Mouse (Mus musculus): ENCODE results near the gene Olfr1265. TPM values are rescaled to one million over a fixed set of nuclear protein-coding genes. Genes with fewer than 3 reads are reported as not detected.

Gene Olfr1265
- not detected in 2 replicates for polyA plus RNA-seq (2016; fragmentation: Nextera tagmentation; extraction: Ambion mirVana)

GRCm38 (mm10) chr2:90035037-90035436, at the start of gene Olfr1265:
Olfr1265 (plus strand) TSS chr2:90035337.
- no peaks in the 10 kb centered on the region for H3K36me3 ChIP-seq
- H3K27ac ChIP-seq, result no peak within 1 kb of the TSS
- H3K4me2 ChIP-seq, result no peak within 1 kb of the TSS
- ATAC-seq (ENCODE audit: insufficient number of reproducible peaks, insufficient read depth, low FRiP score, low TSS enrichment, low read depth), result no peak
- no peaks in the 10 kb centered on the region for H3K9me3 ChIP-seq
- H3K4me3 ChIP-seq (replicated peaks), result no peak within 1 kb of the TSS
- no peaks in the 10 kb centered on the region for H3K27me3 ChIP-seq
- H3K4me1 ChIP-seq (replicated peaks), result no peaks in the 10 kb centered on the region
- no peak within 1 kb of the TSS for H3K9ac ChIP-seq (replicated peaks)

- Histone ChIP-seq H3K4me2 (no peak within 1 kb of the TSS), H3K4me3 (replicated peaks) (no peak within 1 kb of the TSS), H3K9me3 (no peaks in the 10 kb centered on the region), H3K27me3 (no peaks in the 10 kb centered on the region), H3K9ac (replicated peaks) (no peak within 1 kb of the TSS), H3K36me3 (no peaks in the 10 kb centered on the region), H3K4me1 (replicated peaks) (no peaks in the 10 kb centered on the region), H3K27ac (no peak within 1 kb of the TSS)
- no peak for ATAC-seq (ENCODE audit: insufficient number of reproducible peaks, insufficient read depth, low FRiP score, low TSS enrichment, low read depth)
These were observed 44.2 kb upstream of the Olfr1265 start, which contains the start of gene Olfr1261 for GRCm38 (mm10) chr2:89990921-89991320. Olfr1261 (plus strand) TSS chr2:89991221.

GRCm38 (mm10) chr2:89999845-90000244, 35.3 kb upstream of the Olfr1265 start, which contains the start of gene Olfr1262:
Olfr1262 (plus strand) TSS chr2:90000145.
- Histone ChIP-seq H3K27me3 (no peaks in the 10 kb centered on the region), H3K9ac (replicated peaks) (no peak within 1 kb of the TSS), H3K9me3 (no peaks in the 10 kb centered on the region), H3K4me1 (replicated peaks) (no peaks in the 10 kb centered on the region), H3K4me3 (replicated peaks) (no peak within 1 kb of the TSS), H3K4me2 (no peak within 1 kb of the TSS), H3K27ac (no peak within 1 kb of the TSS), H3K36me3 (no peaks in the 10 kb centered on the region)
- no peak for ATAC-seq (ENCODE audit: insufficient number of reproducible peaks, insufficient read depth, low FRiP score, low TSS enrichment, low read depth)

- Histone ChIP-seq H3K27me3 (no peaks in the 10 kb centered on the region), H3K9me3 (no peaks in the 10 kb centered on the region), H3K27ac (no peak within 1 kb of the TSS), H3K4me1 (replicated peaks) (no peaks in the 10 kb centered on the region), H3K36me3 (no peaks in the 10 kb centered on the region), H3K4me2 (no peak within 1 kb of the TSS), H3K9ac (replicated peaks) (no peak within 1 kb of the TSS), H3K4me3 (replicated peaks) (no peak within 1 kb of the TSS)
- no peak for ATAC-seq (ENCODE audit: insufficient number of reproducible peaks, insufficient read depth, low FRiP score, low TSS enrichment, low read depth)
- WGBS, result 89% methylated on average over 2 of the region's 2 CpGs
These were observed 23.3 kb upstream of the Olfr1265 start, which contains the start of gene Olfr1263 for GRCm38 (mm10) chr2:90011831-90012230. Olfr1263 (plus strand) TSS chr2:90012131.

GRCm38 (mm10) chr2:90025477-90025876, 9.7 kb upstream of the Olfr1265 start, which contains the start of gene Olfr1264:
Olfr1264 (minus strand) TSS chr2:90025577.
- no peak for ATAC-seq (ENCODE audit: insufficient number of reproducible peaks, insufficient read depth, low FRiP score, low TSS enrichment, low read depth)
- Histone ChIP-seq H3K9me3 (no peaks in the 10 kb centered on the region), H3K4me3 (replicated peaks) (no peak within 1 kb of the TSS), H3K4me1 (replicated peaks) (no peaks in the 10 kb centered on the region), H3K36me3 (no peaks in the 10 kb centered on the region), H3K4me2 (no peak within 1 kb of the TSS), H3K27ac (no peak within 1 kb of the TSS), H3K27me3 (no peaks in the 10 kb centered on the region), H3K9ac (replicated peaks) (no peak within 1 kb of the TSS)
- WGBS, result 16% methylated on average over 2 of the region's 2 CpGs

GRCm38 (mm10) chr2:90063494-90063893, 28.4 kb downstream of the Olfr1265 start, which contains the start of gene Olfr140:
Olfr140 (minus strand) TSS chr2:90063594.
- Histone ChIP-seq H3K4me2 (no peak within 1 kb of the TSS), H3K27me3 (no peaks in the 10 kb centered on the region), H3K4me3 (replicated peaks) (no peak within 1 kb of the TSS), H3K27ac (no peak within 1 kb of the TSS), H3K9ac (replicated peaks) (no peak within 1 kb of the TSS), H3K9me3 (no peaks in the 10 kb centered on the region), H3K36me3 (no peaks in the 10 kb centered on the region), H3K4me1 (replicated peaks) (no peaks in the 10 kb centered on the region)
- no peak for ATAC-seq (ENCODE audit: insufficient number of reproducible peaks, insufficient read depth, low FRiP score, low TSS enrichment, low read depth)

- Histone ChIP-seq H3K4me2 (no peak overlapping the region), H3K27ac (no peak overlapping the region), H3K36me3 (no peaks in the 10 kb centered on the region), H3K9ac (replicated peaks) (no peak overlapping the region), H3K9me3 (no peaks in the 10 kb centered on the region), H3K4me1 (replicated peaks) (no peaks in the 10 kb centered on the region), H3K4me3 (replicated peaks) (no peak overlapping the region), H3K27me3 (no peaks in the 10 kb centered on the region)
- WGBS, result 80% methylated on average over 2 of the region's 2 CpGs
- no peak for ATAC-seq (ENCODE audit: insufficient number of reproducible peaks, insufficient read depth, low FRiP score, low TSS enrichment, low read depth)
These were observed 34.9 kb downstream of the Olfr1265 start for GRCm38 (mm10) chr2:90070065-90070464.

Other genes starting within 250 kb of the Olfr1265 start
- not detected in 2 replicates for gene Olfr1254, start 241.7 kb upstream of the Olfr1265 start, polyA plus RNA-seq (2016; fragmentation: Nextera tagmentation; extraction: Ambion mirVana)
- not detected in 2 replicates for gene Olfr1255, start 223.3 kb upstream of the Olfr1265 start, polyA plus RNA-seq (2016; fragmentation: Nextera tagmentation; extraction: Ambion mirVana)
- gene Olfr1256, start 193.8 kb upstream of the Olfr1265 start, polyA plus RNA-seq (2016; fragmentation: Nextera tagmentation; extraction: Ambion mirVana), result not detected in 2 replicates
- not detected in 2 replicates for gene Olfr48, start 187.1 kb upstream of the Olfr1265 start, polyA plus RNA-seq (2016; fragmentation: Nextera tagmentation; extraction: Ambion mirVana)
- gene Olfr1257, start 156.9 kb upstream of the Olfr1265 start, polyA plus RNA-seq (2016; fragmentation: Nextera tagmentation; extraction: Ambion mirVana), result not detected in 2 replicates
- gene Olfr1258, start 108.0 kb upstream of the Olfr1265 start, polyA plus RNA-seq (2016; fragmentation: Nextera tagmentation; extraction: Ambion mirVana), result not detected in 2 replicates
- not detected in 2 replicates for gene Olfr1259, start 86.7 kb upstream of the Olfr1265 start, polyA plus RNA-seq (2016; fragmentation: Nextera tagmentation; extraction: Ambion mirVana)
- gene Olfr1260, start 61.0 kb upstream of the Olfr1265 start, polyA plus RNA-seq (2016; fragmentation: Nextera tagmentation; extraction: Ambion mirVana), result not detected in 2 replicates
- not detected in 2 replicates for gene Olfr1261, start 44.1 kb upstream of the Olfr1265 start, polyA plus RNA-seq (2016; fragmentation: Nextera tagmentation; extraction: Ambion mirVana)
- not detected in 2 replicates for gene Olfr1262, start 35.2 kb upstream of the Olfr1265 start, polyA plus RNA-seq (2016; fragmentation: Nextera tagmentation; extraction: Ambion mirVana)
- not detected in 2 replicates for gene Olfr1263, start 23.2 kb upstream of the Olfr1265 start, polyA plus RNA-seq (2016; fragmentation: Nextera tagmentation; extraction: Ambion mirVana)
- not detected in 2 replicates for gene Olfr1264, start 9.8 kb upstream of the Olfr1265 start, polyA plus RNA-seq (2016; fragmentation: Nextera tagmentation; extraction: Ambion mirVana)
- not detected in 2 replicates for gene Olfr140, start 28.3 kb downstream of the Olfr1265 start, polyA plus RNA-seq (2016; fragmentation: Nextera tagmentation; extraction: Ambion mirVana)
- gene Olfr1269, start 86.1 kb downstream of the Olfr1265 start, polyA plus RNA-seq (2016; fragmentation: Nextera tagmentation; extraction: Ambion mirVana), result not detected in 2 replicates
- gene Olfr32, start 107.0 kb downstream of the Olfr1265 start, polyA plus RNA-seq (2016; fragmentation: Nextera tagmentation; extraction: Ambion mirVana), result not detected in 2 replicates
- gene Olfr1270, start 117.8 kb downstream of the Olfr1265 start, polyA plus RNA-seq (2016; fragmentation: Nextera tagmentation; extraction: Ambion mirVana), result not detected in 2 replicates
- not detected in 2 replicates for gene Olfr1506, start 189.2 kb downstream of the Olfr1265 start, polyA plus RNA-seq (2016; fragmentation: Nextera tagmentation; extraction: Ambion mirVana)
- not detected in 2 replicates for gene Olfr142, start 222.3 kb downstream of the Olfr1265 start, polyA plus RNA-seq (2016; fragmentation: Nextera tagmentation; extraction: Ambion mirVana)
- not detected in 2 replicates for gene Olfr1271, start 235.7 kb downstream of the Olfr1265 start, polyA plus RNA-seq (2016; fragmentation: Nextera tagmentation; extraction: Ambion mirVana)